Mouse (Mus musculus) adrenal gland, postnatal 14 days (tissue): ENCODE measurements around the gene Gm42906. TPM values are rescaled to one million over a fixed set of nuclear protein-coding genes. Genes with fewer than 3 reads are reported as not detected.
A peak's percentile ranks its signal among the peaks of the same experiment; 100 is the strongest.

ENCODE experiments used
- DNase-seq: peaks from one replicate; pipeline ENCODE4 v3.0.0; 2021; ENCODE audit warnings: mixed read lengths
- total RNA-seq: library from RNA; stranded (reverse); gene quantifications from 2 replicates; pipeline ENCODE4 v1.2.3, GENCODE M21; 2021

Gm42906 gene
- total RNA-seq, 1 experiment from 2014 or later = not detected

DNA sequence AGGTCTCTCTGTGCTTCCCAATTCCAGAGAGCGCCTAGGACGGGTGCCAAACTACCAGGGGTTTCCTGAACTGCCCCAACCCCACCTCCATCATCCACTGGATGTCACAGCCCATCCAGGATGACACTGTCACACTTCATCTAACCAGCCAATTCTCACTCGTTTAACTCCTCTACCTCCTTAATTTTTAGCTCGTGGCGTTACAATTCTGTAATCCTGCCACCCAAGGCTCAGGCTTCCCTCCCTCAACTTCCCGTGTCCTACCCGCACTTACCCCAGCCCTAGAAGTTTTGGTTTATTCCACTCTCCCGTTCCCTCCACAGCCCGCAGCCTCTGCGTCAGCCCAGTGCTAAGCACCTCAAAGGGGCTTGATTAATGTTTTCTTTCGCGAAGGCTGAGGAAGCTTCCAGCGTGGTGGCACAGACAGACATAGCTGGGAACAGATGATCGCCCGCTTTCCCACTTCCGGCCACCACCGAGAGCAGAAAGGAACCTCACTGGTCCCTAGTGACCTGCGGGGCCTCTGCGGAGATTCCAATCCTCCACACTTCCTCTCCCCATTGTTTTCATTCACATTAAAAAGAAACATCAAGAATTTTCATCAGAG, 319.6 kb downstream of the Gm42906 start:
- DNase-seq = peak; percentile 8

DNA sequence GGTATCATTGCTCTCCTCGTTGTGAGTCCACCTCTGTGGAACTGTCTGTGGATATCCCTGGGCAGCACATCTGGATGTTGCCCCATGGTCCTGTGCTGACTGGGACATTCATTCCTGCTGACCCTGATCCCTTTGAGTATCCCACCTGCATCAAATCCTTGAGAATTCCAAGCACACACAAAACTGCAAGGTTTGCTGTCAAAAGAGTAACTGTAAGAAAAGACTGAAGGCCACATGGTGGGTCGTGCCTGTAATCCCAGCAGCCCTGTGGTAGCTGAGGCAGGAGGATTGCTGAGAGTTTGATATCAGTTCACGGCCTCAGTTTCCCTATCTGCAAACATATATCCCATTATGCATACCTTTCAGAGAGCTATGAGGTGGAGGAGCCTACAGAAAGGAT, 321.1 kb downstream of the Gm42906 start:
- DNase-seq = no peak

DNA sequence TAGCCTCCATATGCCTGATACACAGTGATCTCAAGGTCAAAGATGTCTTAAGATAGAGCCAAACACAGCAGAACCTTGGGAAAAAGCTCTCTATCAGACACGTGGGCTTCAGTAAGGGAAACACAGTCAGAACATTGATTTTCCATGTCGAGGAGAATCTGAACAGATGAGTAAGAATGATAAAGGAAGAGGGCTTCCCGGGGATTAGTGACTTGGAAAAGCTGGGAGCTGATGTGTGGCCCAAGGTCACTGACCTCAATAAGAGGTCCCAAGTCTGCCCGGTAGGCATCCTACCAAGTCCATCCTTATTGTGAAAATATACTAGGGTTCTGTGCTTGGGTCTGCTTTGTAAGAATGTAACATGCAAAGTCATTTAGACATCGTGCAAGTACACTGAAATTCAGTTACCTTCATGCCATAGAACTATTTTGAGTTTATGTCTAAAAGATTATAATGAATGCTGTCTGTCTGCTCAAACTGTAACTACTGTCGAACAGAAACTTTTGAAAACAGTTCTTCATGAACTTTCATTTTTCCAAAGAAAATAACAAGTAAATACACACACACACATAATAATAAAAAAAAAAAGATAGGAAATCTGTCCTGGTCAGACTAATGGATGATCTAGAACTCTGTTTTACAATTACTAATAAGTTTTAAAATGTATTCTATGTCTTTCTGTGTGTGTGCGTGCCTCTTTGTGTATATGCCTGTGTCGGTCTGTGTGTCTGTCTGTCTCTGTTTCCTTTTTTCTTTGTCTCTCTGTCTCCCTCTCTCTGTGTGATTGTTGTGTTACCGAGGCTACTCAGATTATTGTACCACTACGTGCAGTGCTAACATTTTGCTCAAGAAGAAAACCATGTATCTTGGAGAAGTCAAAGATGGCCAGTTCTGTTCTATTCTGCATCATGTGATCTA, 322.6 kb downstream of the Gm42906 start:
- DNase-seq = no peak

DNA sequence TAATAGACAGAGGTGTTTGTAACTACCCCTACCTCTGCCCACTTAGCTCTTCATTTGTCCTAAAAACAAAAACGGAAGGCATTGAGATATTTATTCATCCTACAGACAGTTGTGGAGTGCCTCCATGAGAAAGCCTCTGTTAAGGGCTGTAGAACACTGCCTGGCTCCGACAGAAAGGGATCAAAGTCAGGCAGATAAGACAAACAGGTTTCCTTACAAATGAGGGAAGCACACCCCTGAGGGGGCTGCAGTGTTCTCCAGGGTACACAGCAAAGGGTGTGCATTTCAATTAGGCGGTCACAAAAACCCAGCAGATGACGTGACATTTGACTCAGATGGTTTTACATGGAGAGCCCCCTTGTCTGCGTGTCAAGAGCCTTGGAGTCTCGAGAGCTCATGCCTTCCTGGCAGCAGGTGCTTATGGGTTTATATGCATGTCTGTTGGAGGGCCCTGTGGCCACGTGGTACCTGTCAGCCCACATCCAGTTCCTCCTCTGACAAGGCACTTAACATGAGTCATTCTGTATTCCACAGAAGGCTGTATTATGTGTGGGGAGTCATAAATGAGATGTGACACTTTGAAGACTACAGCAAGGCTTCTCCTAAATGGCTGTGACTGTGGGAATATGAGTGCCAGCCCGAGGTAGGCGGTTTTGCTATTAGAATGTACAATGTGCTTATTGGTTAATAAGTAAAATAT, 323.5 kb downstream of the Gm42906 start:
- DNase-seq = no peak

DNA sequence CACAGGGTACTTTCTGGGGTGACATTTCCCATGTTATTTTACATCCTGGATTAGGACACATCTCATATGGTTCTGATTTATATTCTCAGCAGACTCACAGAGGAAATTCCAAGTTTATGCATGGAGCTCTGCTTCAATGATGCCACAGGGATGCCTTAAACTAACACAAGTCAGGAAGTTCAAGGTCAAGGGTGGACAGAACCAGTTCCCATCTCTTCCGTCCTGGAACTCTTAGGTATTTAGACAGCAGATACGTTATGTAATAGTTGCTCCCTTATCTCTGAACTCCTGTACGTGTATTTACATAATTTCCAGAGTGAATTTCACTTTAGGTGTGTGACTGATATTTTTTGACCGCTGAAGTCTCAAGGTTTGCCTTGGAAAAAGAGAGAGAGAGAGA, 324.7 kb downstream of the Gm42906 start:
- DNase-seq = no peak

DNA sequence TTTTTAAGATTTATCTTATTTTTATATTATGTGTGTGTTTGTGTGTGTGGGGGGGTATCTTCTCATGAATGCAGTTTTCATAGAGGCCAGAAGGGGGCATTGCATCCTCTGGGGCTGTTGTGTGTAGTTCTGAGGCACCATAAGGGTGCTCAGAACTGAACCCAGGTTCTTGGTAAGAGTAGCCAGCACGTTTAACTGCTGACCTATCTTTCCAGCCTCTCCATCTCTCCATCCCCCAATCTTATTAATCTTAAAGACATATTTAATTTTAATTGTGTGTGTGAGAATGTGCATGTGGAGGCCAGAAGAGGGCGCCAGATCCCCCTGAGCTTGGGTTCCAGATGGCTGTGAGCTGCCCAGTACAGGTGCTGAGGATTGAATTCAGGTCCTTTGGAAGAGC, 325.7 kb downstream of the Gm42906 start:
- no peak for DNase-seq

DNA sequence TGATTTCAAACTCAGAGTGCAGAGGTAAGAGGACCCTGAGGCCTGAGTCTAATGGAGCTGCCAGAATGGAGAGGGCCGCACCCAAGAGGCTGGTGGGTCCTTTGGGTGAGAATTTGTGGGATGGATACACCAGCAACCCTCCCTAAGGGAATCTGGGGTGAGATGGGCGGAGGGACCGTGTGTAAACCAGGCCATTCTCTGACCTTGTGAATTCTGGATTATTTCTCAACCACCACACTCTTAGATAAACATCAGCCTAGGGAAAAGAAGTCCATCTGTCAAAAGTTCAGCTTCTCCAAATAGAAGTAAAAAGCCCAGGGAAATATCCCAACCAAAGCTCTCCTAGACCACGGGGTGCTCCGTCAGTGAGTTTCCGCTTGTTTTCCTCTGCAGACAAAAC, 332.0 kb downstream of the Gm42906 start:
- peak; percentile 31 for DNase-seq

DNA sequence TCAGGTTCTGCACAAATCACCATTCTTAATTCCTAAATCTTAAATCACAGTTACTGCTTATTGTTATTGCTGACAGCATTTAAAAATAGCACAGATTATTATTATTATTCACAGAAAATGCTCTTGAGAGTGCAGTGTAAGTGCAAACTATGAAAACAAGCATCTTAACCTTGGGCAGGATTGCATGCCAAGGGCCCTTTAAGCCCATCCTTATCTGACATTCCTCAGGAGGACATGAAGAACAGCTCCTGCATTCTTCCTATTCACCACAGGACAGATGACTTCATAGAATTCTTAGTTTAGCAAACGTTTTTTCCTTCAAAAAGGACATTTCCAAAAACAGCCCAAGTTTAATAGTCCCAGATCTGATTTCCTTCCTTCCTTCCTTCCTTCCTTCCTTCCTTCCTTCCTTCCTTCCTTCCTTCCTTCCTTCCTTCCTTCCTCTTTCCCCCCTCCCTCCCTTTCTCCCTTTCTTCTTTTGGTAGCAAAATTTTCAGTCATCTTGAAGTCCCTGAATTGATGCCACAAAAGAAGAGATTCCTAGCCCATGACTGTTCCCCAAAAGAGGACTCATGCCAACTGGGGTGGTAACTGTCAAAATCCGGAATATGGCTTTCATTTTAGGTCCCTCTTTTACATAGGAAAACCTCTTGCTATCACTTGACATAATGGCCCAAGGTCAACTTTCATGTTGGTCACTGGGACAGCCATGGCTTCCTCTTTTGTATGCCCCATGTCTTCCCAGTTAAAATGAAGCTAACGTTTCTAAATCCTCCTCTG, 334.9 kb downstream of the Gm42906 start:
- no peak for DNase-seq

DNA sequence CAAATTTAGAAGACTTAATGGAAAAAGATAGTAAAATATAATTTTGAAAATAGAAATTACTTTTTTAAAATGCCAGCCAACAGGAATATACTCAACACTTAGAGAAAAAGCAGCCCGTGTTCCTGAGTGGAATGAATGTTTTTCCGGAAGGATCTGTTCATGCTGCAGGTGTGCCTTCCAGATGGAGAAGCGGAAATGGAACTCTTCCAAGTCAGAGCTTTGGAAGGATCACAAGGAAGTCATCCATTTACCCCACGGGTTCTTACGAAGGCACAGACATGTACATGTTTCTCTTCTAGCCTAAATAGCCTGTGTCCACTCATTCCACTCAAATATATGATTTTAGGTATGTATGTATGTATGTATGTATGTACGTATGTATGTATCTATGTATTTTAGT, 337.0 kb downstream of the Gm42906 start:
- DNase-seq = no peak

DNA sequence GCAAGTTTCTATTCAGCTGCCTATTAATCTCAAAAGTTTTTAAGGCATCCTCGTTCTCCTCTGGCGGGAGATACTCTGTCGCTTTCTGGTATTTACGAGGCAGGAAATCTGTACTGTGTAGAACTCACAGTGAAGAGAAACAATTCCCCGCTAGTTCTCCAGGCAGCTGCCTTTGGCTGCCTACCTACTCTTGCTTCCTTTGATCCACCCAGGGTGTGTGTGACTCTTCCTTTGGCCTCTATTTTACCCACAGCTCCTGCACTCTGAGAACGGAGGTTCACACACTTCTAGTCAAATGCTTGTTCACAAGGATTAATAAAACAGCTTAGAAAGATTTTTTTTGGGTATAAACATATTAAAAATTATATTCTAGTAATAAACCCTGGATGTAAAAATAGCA, 338.8 kb downstream of the Gm42906 start:
- DNase-seq = no peak

DNA sequence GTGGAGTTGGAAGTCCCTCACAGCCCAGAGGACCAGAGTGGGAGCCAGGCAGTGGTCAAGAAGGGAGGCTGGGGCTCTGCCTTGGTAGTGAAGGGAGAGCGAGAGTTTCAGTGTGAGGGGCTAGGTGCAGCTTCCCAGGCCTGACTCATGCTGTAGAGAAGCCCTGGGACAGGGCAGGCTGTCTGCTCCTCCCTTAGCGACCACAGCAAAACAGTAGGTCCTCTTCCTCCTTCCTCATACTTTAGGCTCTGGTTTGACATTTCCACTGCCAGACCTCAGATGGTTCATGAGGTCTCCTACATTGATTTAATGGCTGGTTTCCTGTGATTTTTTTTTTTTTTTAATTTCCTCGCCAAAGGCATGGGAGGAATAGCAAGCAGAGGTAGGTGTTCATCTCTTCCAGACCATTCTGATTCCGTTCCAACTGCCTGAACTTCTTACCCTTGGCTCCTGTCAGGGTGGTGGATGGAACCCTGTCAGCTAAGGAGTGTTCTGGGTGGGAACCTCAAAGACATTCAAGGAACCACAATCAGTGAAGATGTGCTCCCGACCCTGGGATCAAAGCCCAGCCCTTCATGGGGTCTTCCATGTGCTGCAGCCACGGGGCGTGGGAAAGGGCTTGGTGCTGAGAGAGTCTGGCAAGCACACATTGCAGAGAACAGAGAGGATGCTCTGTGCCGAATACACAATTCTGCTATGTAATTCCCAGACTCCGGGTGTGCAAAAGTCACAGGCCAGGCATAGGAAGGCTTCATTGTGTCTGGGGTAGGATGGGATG, 341.3 kb downstream of the Gm42906 start:
- DNase-seq = no peak

DNA sequence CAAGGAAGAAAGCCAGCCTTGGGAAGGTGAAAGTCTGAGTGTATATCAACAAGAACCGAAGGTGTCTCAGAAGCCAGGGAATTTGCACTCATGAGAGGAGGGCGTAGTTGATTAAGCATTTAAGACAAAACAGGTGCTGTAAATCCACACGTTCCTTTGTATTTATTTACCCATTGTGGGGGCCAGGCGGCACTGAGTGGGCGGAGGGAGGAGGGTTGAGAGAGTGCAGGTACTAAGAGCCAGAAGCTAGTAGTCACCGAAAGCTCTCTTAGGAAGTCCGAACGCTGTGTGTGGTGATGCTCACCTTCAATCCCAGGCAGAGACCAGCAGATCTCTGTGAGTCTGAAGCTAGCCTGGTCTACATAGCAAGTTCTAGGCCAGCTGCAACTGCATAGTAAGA, 342.2 kb downstream of the Gm42906 start:
- DNase-seq = no peak

DNA sequence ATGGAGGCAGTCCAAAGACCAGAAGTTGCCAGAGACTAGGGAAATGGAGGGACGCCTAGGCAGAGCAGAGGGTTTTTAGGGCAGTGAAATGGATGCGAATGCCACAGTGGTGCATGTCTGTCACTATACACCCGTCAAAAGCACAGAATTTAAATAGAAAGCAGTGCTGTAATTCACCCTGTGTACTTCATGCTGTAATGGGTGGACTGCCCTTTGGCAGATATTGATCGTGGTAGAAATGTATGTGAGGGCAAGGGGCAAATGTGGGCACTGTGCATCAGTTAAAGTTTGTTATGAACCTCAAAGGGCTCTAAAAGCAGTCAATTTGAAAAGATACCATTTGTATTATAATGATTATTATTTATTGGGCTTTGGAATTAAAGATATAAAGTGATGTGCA, 347.7 kb downstream of the Gm42906 start:
- no peak for DNase-seq

DNA sequence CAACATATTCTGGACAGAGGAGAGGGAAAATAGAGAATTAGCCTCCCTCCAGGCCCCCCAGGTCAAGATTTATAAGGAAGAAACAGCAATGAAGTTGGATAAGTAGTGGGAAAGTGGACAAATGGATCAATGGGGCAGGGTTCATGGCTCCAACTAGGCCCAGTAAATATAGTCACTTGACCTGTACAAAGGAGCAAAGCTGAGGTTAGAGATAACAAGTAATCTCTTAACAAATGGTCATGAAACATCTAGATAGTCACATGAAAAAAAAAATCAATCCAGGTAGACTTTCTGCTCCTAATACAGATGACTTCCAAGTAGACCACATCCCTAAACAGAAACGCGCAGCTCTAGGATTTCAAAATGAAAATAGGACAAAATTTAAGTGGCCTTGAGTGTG, 350.0 kb downstream of the Gm42906 start:
- no peak for DNase-seq

DNA sequence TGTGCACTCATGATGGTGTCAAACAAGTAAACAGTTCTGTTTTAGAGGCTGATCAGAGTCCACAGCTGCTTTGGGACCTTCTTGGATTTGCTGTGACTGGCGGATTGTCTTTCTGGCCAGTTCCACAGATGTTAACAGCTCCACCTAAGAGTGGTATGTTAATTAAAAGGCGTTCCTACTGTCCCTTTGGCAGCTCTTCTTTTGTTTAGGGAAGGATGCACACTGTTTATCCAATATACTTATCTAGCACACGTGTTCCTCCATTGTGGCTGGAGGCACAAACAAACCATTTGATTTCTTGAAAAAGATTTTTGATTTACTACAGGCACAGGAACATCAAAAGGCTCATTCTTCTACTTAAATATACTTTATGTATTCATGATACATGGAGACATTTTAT, 351.0 kb downstream of the Gm42906 start:
- no peak for DNase-seq

DNA sequence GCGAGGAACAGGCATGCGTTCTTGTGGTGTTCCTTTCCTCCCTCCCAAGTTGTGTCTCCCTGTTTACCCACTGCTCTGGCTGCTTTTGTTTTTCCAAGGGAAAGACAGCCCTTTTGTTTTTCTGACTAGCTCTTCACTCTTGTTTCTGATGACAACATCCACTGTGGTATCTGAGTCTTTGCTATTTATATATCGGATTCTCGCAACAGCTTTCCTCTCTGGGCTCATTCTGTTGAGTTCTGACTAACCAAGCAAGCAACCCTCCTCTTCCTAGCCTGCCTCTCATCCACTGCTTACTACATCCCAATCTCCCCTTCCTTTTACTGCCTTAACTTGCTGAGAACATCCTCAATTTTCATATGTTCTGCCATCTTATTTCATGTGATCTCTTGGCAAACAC, 353.7 kb downstream of the Gm42906 start:
- DNase-seq = no peak

DNA sequence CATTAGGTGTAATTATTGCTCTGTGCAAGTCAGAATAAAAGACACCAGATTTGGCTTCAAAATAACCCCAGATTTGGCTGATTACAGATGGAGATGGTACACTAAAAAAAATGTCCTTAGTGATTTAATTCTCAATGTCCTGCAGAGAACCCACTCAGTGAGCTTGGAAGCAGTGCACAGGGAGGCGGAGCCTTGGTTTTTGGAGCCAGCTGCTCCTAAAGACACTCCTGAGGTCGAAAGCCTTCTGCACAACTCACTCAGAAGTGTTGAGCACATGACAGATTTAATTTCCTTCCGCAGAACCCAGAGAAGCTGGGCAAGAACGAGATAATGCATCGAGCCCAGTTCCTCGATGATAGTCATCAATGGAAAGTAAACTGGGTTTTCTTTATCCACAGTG, 356.5 kb downstream of the Gm42906 start:
- no peak for DNase-seq

DNA sequence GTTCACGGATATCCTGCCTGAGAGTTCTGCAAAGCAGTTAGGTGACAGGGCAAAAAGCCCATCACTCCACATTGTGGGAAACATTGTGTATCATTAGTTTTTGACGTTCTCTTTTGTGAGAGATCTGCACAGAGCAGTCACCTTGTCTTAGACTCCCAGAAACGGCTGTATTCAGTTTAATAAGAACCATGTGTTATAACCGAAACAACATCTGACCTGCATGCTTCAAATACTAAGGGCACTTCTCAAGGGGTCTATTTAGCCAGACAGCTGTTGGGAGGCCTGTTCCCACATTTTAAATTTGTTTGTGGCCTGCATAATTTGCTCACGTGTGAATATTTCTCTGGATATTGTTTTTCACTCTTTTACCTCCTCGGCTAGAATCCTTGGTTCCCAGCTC, 357.1 kb downstream of the Gm42906 start:
- no peak for DNase-seq

DNA sequence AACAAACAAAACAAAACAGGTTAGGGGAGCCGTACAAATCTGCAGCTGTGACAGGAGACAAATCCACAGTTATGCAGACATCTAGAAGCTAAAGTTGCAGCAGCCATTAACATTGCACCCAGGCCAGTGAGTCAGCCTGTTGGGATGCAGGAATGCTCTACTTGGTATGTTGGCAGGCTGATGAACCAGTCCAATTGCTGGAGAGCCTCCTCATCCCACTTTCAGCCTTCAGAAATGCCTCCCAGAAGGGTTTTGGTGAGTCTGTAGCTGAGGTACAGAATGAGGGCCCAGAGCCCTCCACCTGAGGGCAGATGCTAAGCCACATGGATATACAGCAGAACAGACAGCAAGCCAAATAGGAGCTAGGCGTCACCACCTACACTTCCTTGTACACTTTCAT, 358.4 kb downstream of the Gm42906 start:
- DNase-seq = no peak

DNA sequence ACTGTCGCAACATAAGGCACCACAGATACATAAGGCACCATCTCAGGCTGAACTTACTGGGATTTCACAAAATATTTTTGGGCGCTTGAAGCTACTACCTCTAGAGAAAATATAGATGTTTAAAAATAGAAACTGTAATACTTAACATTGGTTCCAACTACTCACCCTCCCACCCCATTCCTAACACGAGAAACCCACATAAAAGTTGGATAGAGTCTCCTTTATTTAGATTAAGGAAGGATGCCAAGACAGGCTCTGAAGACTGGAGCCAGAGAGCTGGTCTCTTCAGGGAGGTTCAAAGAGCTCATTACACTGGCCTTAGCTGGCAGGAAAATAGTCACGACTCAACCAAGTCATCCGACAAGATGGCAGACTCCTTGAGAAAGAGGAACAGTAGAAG, 361.9 kb downstream of the Gm42906 start:
- DNase-seq = no peak

DNA sequence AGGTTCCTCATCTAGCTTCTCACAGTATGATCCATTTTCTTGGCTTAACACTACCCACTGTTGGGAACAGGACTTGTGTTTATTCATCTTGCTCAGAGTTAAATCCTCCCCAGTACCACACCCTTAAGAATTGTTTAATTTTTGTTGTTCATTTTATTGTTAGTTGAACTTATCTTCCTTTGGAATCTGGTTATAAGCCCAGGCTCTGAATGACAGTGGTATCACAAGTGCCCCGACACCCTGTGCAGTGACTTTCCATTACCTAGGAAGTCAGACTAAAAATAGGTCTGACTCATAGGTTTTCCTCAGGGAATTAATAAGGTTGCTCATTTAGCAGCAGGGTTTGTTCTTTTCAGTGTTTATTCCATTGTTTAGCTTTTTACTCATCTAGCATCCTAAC, 362.7 kb downstream of the Gm42906 start:
- no peak for DNase-seq

DNA sequence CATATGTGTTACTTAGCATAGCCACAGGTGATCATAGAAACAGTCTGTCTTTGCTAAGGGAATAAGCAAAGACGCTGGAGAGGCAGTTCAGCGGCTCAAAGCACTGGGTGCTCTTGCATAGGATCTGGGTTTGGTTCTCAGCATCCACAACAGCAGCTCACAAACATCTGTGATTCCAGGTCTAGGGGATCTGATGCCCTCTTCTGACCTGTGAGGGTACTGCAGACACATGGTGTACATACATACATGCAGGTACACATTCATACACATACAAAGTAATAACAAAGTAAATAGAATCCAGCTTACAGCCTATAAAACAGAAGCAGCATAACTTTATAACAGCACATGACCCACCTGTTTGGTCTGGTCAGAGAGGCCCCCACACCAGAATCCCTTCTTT, 366.0 kb downstream of the Gm42906 start:
- no peak for DNase-seq
